Mouse (Mus musculus) heart, adult 2 months (tissue): ENCODE measurements around the gene Sh3kbp1. TPM values are rescaled to one million over a fixed set of nuclear protein-coding genes. Genes with fewer than 3 reads are reported as not detected.
A peak's percentile ranks its signal among the peaks of the same experiment; 100 is the strongest.
"Not testable (repeated sequence)": the region's sequence is repeated elsewhere in the genome, so short reads cannot be mapped to it uniquely, and the experiment has no call there.

Source experiments
- DNase-seq, 2 experiments: peaks; one replicate each; pipeline ENCODE4 v3.0.0; 2021
- H3K27ac ChIP-seq: fragments of 200-600 bp; 2 replicates; pipeline ENCODE4 v1.8.1; 2022
- H3K27me3 ChIP-seq: fragments of 200-500 bp; 2 replicates; pipeline ENCODE4 v1.6.1; 2012; ENCODE audit warnings: mild to moderate bottlenecking, low read length, inconsistent platforms, mixed read lengths; ENCODE audit not compliant: control insufficient read depth, insufficient read depth
- H3K36me3 ChIP-seq: fragments of 200-500 bp; 2 replicates; pipeline ENCODE4 v1.6.1; 2012; ENCODE audit warnings: low read length, inconsistent platforms; ENCODE audit not compliant: control insufficient read depth, insufficient read depth
- H3K4me1 ChIP-seq: fragments of 200-500 bp; 2 replicates; pipeline ENCODE4 v1.6.1; 2011; ENCODE audit warnings: low read length; ENCODE audit not compliant: control insufficient read depth, insufficient read depth
- H3K4me3 ChIP-seq: fragments of 200-600 bp; 2 replicates; pipeline ENCODE4 v1.8.1; 2022
- H3K79me2 ChIP-seq: fragments of 200-500 bp; replicated peaks from 2 replicates; pipeline ENCODE4 v1.6.1; 2012; ENCODE audit warnings: mild to moderate bottlenecking, inconsistent platforms, low read length, moderate library complexity, mixed read lengths; ENCODE audit not compliant: control insufficient read depth, insufficient read depth
- H3K9ac ChIP-seq: fragments of 200-500 bp; 2 replicates; pipeline ENCODE4 v1.6.1; 2012; ENCODE audit warnings: low read depth, mild to moderate bottlenecking, control low read depth, inconsistent platforms, low read length, mixed read lengths
- CTCF ChIP-seq: fragments of 200-600 bp; IDR thresholded peaks from 2 replicates; pipeline ENCODE4 v1.8.1; 2022; ENCODE audit warnings: antibody characterized with exemption, mild to moderate bottlenecking, moderate library complexity
- EP300 ChIP-seq: fragments of 200-500 bp; IDR thresholded peaks from 2 replicates; pipeline ENCODE4 v1.6.1; 2011; ENCODE audit warnings: low read depth, low read length, control low read depth; ENCODE audit not compliant: insufficient read depth
- POLR2A ChIP-seq: fragments of 200-500 bp; IDR thresholded peaks from 2 replicates; pipeline ENCODE4 v1.6.1; 2011; ENCODE audit warnings: mild to moderate bottlenecking, low read depth, low read length, control low read depth; ENCODE audit not compliant: insufficient read depth
- WGBS: fragments of 180-500 bp; shearing (Covaris S2); methylation state at CpG from one replicate; pipeline ENCODE4 v1.1.7; 2018; 5-methylcytosine and 5-hydroxymethylcytosine counted together
- intact Hi-C: fragments of 180-260 bp; cut with DNase I; formaldehyde crosslinking; loops from one replicate; pipeline ENCODE4 v1.15.1; 2025
- long read RNA-seq: library from polyadenylated mRNA; stranded (forward); transcript quantifications from one replicate; pipeline ENCODE4 v2.0.0, GENCODE M21; 2021
- polyA plus RNA-seq: library from polyadenylated mRNA; depleted of rRNA; stranded (reverse); fragments of >200 nt; gene quantifications from 2 replicates; pipeline ENCODE4 v1.2.3, GENCODE M21; 2012; rRNA removed
- total RNA-seq, 2 experiments: library from RNA; stranded (reverse); gene quantifications; 2 replicates each; pipeline ENCODE4 v1.2.3; 2021

Sh3kbp1 gene
- total RNA-seq (100 to 1,000 TPM; 105 to 132 TPM), polyA plus RNA-seq (149 and 222 TPM in 2 replicates)
- long read RNA-seq, full-length matches to known transcripts: 53 of 68 reads
- long read RNA-seq, partial matches to known transcripts: 11 of 68 reads
- long read RNA-seq, other reads (novel, unspliced or antisense): 4 of 68 reads

DNA sequence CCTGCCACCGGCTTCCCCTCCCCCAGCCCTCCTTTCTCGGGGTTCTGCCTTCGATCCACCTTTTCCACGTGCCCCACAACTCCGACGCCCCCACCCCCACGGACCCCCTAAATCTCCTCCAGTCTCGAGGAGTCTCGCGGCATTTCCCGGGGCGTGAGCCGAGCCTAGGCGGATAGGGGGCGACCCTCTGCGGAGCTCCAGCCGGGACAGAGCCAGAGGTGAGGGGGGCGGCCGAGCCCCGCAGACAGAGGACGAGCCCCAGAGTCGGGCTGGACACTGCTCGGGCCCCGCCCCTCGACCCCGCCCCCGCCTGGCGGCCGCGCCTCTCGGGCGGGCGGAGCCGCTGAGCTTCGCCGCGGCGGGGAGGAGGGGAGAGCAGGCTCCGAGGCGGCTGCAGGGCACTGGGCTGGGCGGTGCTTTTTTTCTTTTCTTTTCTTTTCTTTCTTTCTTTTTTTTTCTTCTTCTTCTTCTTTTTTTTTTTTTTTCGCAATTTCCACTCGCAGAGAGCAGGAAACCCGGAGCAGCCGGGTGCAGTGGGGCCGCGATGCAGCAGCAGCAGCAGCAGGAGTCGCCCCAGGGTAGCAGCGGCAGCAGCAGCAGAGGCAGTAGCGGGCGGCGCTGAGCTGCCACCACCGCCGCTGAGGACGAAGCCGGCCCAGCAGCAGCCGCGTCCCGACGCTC, at the start of gene Sh3kbp1:
TSS of gene Sh3kbp1 (plus strand) at position 366 of the 681 bp plus-strand sequence.
- H3K27me3 ChIP-seq: no peaks in the 10 kb centered on the region
- peak within 1 kb of the TSS; percentile 74 for H3K9ac ChIP-seq
- 16% methylated on average over 58 of the region's 60 CpGs for WGBS
- TF ChIP-seq EP300 (no peak), POLR2A (0 out of 2 replicates have a peak, but pooled peaks have one; percentile 19), CTCF (peak; percentile 60)
- peak within 1 kb of the TSS; percentile 56 for H3K27ac ChIP-seq
- H3K4me3 ChIP-seq: peak within 1 kb of the TSS; percentile 63
- intact Hi-C loops: loop anchor here (2.0 to 10.0 kb wide), 4 partner anchors 125 to 488 kb away; no protein-coding TSS in a partner anchor
- no peaks in the 10 kb centered on the region for H3K4me1 ChIP-seq
- H3K79me2 ChIP-seq: no peaks in the 10 kb centered on the region
- DNase-seq: peak; percentile 83 to 84
- H3K36me3 ChIP-seq: no peaks in the 10 kb centered on the region

GRCm38 (mm10) chrX:159584738-159585137, 42.3 kb upstream of the Sh3kbp1 start:
- DNase-seq, H3K36me3 ChIP-seq, H3K27ac ChIP-seq, H3K79me2 ChIP-seq, H3K9ac ChIP-seq, H3K27me3 ChIP-seq, H3K4me1 ChIP-seq, intact Hi-C loops, H3K4me3 ChIP-seq: not testable (repeated sequence)
- 82% methylated on average over 7 of the region's 7 CpGs for WGBS

GRCm38 (mm10) chrX:159591633-159592032, 35.4 kb upstream of the Sh3kbp1 start:
- Histone ChIP-seq H3K27me3 (no peaks in the 10 kb centered on the region), H3K4me1 (no peaks in the 10 kb centered on the region), H3K36me3 (no peaks in the 10 kb centered on the region), H3K79me2 (no peaks in the 10 kb centered on the region), H3K27ac (no peak overlapping the region), H3K9ac (no peak overlapping the region), H3K4me3 (no peak overlapping the region)
- no peak for DNase-seq
- intact Hi-C loops: no loop called here
- TF ChIP-seq POLR2A (no peak), CTCF (peak; percentile 22), EP300 (no peak)
- WGBS: 61% methylated on average over 1 of the region's 1 CpGs

GRCm38 (mm10) chrX:159597502-159597901, 29.6 kb upstream of the Sh3kbp1 start:
- no peak overlapping the region for H3K9ac ChIP-seq
- no peak for TF ChIP-seq EP300
- no peak for TF ChIP-seq POLR2A
- no peak for TF ChIP-seq CTCF
- 55% methylated on average over 1 of the region's 1 CpGs for WGBS
- H3K4me1 ChIP-seq: no peaks in the 10 kb centered on the region
- intact Hi-C loops: no loop called here
- no peaks in the 10 kb centered on the region for H3K79me2 ChIP-seq
- H3K27me3 ChIP-seq: no peaks in the 10 kb centered on the region
- DNase-seq: no peak
- H3K36me3 ChIP-seq: no peaks in the 10 kb centered on the region
- no peak overlapping the region for H3K4me3 ChIP-seq
- no peak overlapping the region for H3K27ac ChIP-seq

DNA sequence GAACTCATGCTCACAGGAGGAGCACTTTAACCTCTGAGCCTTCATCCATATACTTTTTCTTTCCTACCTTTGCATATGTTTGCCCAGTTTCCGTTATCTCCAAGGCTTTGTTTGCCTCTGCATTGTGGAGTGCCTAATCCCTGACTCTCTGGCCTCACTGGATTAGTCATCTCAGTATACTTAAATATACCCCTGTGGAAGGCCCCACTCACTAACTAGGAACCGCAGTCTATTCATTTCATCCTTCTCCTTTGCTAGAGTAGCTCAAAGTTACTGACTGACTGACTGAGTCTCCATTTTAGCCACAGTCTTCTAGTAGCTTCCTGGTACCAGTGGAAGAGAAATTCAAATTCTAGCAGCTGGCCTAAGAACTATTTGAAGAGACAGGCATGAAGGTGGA, 22.2 kb upstream of the Sh3kbp1 start:
- no peak for DNase-seq
- intact Hi-C loops: no loop called here
- no peak overlapping the region for H3K9ac ChIP-seq
- H3K27me3 ChIP-seq: no peaks in the 10 kb centered on the region
- no peak overlapping the region for H3K27ac ChIP-seq
- TF ChIP-seq EP300 (no peak), CTCF (no peak), POLR2A (no peak)
- no peaks in the 10 kb centered on the region for H3K79me2 ChIP-seq
- no peak overlapping the region for H3K4me3 ChIP-seq
- H3K36me3 ChIP-seq: no peaks in the 10 kb centered on the region
- 70% methylated on average over 2 of the region's 2 CpGs for WGBS
- no peaks in the 10 kb centered on the region for H3K4me1 ChIP-seq

DNA sequence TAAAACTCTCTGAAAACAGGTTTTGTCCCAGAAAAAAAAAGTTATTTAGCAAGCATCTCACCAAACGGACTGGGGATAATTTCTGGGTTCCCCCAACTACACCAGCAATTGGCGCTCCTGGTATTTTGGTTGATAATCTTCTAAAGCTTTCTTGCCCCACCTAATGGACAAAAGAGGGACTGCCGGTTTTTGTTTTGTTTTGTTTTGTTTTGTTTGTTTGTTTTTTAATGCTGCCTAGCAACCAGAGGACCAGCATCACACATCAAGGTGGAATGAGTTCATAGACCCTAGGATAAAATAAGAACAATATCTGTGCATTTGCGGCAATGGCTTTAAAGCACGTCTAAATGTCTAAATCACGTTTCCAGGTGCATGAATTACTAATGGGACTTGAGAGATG, 20.1 kb upstream of the Sh3kbp1 start:
- Histone ChIP-seq H3K36me3 (no peaks in the 10 kb centered on the region), H3K79me2 (no peaks in the 10 kb centered on the region), H3K4me3 (no peak overlapping the region), H3K9ac (no peak overlapping the region), H3K27me3 (no peaks in the 10 kb centered on the region), H3K4me1 (no peaks in the 10 kb centered on the region), H3K27ac (no peak overlapping the region)
- no peak for DNase-seq
- intact Hi-C loops: loop anchor here (2.0 kb wide), 1 partner anchor 76 kb away; no protein-coding TSS in a partner anchor
- WGBS: 42% methylated on average over 6 of the region's 6 CpGs
- peak; percentile 72 for TF ChIP-seq CTCF
- no peak for TF ChIP-seq EP300
- no peak for TF ChIP-seq POLR2A
